Mouse (Mus musculus) heart, postnatal 0 days (tissue): ENCODE data around the gene Dnal1.

Experiments used
- CTCF ChIP-seq: IDR thresholded peaks from 2 replicates; pipeline ENCODE4 v1.5.1; 2016; ENCODE audit warnings: antibody characterized with exemption, control low read depth, low read depth
- EP300 ChIP-seq: IDR thresholded peaks from 2 replicates; pipeline ENCODE4 v1.6.1; 2016; ENCODE audit warnings: antibody characterized with exemption, low read depth

GRCm38 (mm10) chr12:84163586-84164110 is 49.5 kb downstream of the Dnal1 start:
- TF ChIP-seq EP300, result no peak
- TF ChIP-seq CTCF, result no peak
